Mouse (Mus musculus): ENCODE measurements around the gene Ptar1.

- no peak for TF ChIP-seq CTCF (conservative IDR thresholded peaks at IDR 0.05; ENCODE audit: low read length)
- no peak for TF ChIP-seq POU5F1 (IDR thresholded peaks at IDR 0.05; ENCODE audit: borderline replicate concordance, low read length)
Measured at GRCm38 (mm10) chr19:23757011-23757410, 69.8 kb downstream of the Ptar1 start.
